Mouse (Mus musculus) heart, postnatal 14 days (tissue): ENCODE data around the gene Olfr482. TPM values are rescaled to one million over a fixed set of nuclear protein-coding genes. Genes with fewer than 3 reads are reported as not detected.

Experiments
- DNase-seq, 2 experiments: peaks; one replicate each; pipeline ENCODE4 v3.0.0; 2021 to 2022
- intact Hi-C: fragments of 180-260 bp; cut with DNase I; formaldehyde crosslinking; loops from one replicate; pipeline ENCODE4 v1.15.1; 2025
- long read RNA-seq, 2 experiments: library from polyadenylated mRNA; stranded (forward); transcript quantifications; one replicate each; pipeline ENCODE4 v2.0.0; 2021
- total RNA-seq, 2 experiments: library from RNA; stranded (reverse); gene quantifications; 2 replicates each; pipeline ENCODE4 v1.2.3; 2021

Gene Olfr482
- total RNA-seq, result under 1 TPM; 0.59 to 0.81 TPM
- long read RNA-seq, experiment 1, result 0 reads
- long read RNA-seq, experiment 2, result 0 reads

DNA sequence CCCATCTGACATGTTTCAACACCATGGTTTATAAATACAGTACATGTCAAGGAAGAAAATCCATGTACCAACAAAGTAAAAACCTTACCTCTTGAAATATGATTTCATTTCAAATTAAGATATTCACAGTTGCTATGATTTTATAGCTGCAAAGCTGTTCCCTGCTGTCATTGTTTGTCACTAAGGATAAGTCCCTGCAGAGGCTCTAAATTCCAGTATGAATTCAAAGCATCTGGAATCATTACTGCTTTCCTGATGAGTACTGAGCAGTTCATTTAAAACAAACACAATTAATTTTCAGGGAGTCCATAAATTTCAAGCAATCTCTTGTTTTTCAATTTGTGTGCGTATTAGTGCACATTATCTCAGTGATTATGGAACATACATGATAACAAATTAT lies at the start of gene Olfr482:
Olfr482 (minus strand) TSS at position 101 of the 400 bp plus-strand sequence.
- no peak for DNase-seq
- intact Hi-C loops, result no loop called here

- no peak for DNase-seq
- intact Hi-C loops, result no loop called here
Observed at GRCm38 (mm10) chr7:108127349-108127748, 30.0 kb upstream of the Olfr482 start, which contains the start of gene Olfr484. Gene Olfr484 (minus strand): TSS chr7:108127449.

- intact Hi-C loops, result no loop called here
- DNase-seq, result no peak
Observed at GRCm38 (mm10) chr7:108121416-108121815, 24.0 kb upstream of the Olfr482 start.

DNA sequence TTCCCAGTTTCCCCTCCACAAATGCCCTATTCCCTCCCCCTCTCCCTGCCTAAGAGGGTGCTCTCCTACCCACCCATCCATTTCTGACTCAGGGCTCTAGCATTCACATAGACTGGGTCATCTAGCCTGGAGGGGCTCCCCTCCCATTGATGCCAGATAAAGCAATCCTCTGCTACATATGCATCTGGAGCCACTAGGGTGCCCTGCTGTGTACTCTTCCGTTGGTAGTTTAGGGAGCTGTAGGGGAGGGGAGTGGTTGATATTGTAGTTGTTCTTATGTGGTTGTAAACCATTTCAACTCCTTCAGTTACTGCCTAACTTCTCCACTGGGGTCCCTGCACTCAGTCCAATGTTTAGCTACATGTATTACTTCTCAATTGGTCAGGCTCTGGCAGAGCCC lies 23.3 kb upstream of the Olfr482 start:
- DNase-seq, result no peak
- intact Hi-C loops, result no loop called here

DNA sequence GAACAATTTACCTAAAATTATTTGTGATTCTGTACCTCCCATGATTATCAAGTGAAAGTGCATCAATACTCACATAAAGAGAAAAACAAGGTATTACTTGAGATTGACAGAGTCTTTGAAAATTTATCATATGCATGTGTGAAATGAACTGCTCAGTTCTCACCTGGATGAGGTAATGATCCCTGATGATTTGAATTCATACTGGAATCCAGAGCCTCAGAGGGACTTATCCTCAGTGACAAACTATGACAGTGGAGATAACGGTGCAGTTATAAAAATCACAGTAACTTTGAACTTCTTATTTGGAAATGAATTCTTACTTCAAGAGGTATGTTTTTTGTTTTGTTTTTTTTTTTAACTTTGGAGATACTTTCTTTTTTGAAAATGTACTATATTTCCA lies 3.2 kb upstream of the Olfr482 start, which contains the start of gene Olfr483:
Olfr483 (plus strand) TSS at position 301 of the 400 bp plus-strand sequence.
- no peak for DNase-seq
- intact Hi-C loops, result no loop called here

- intact Hi-C loops, result no loop called here
- DNase-seq, result no peak
Observed at GRCm38 (mm10) chr7:108079555-108079954, 17.8 kb downstream of the Olfr482 start, which contains the start of gene Olfr481. Gene Olfr481 (plus strand): TSS chr7:108079855.

- intact Hi-C loops, result no loop called here
- no peak for DNase-seq
Observed at GRCm38 (mm10) chr7:108067246-108067645, 30.1 kb downstream of the Olfr482 start, which contains the start of gene Olfr480. Gene Olfr480 (minus strand): TSS chr7:108067346.

- intact Hi-C loops, result no loop called here
- DNase-seq, result no peak
Observed at GRCm38 (mm10) chr7:108050393-108050792, 47.0 kb downstream of the Olfr482 start, which contains the start of gene Olfr479. Gene Olfr479 (plus strand): TSS chr7:108050693.

Other genes starting within 250 kb of the Olfr482 start
- not detected for gene Olfr472, start 199.7 kb downstream of the Olfr482 start, total RNA-seq
- gene Olfr473, start 167.1 kb downstream of the Olfr482 start, total RNA-seq, result not detected
- gene Olfr474, start 142.9 kb downstream of the Olfr482 start, total RNA-seq, result not detected
- not detected for gene Olfr476, start 132.8 kb downstream of the Olfr482 start, total RNA-seq
- not detected for gene Olfr477, start 110.9 kb downstream of the Olfr482 start, total RNA-seq
- gene Olfr478, start 63.6 kb downstream of the Olfr482 start, total RNA-seq, result not detected
- not detected for gene Olfr479, start 46.9 kb downstream of the Olfr482 start, total RNA-seq
- gene Olfr480, start 30.2 kb downstream of the Olfr482 start, total RNA-seq, result not detected
- gene Olfr481, start 17.7 kb downstream of the Olfr482 start, total RNA-seq, result not detected
- not detected for gene Olfr483, start 3.3 kb upstream of the Olfr482 start, total RNA-seq
- not detected for gene Olfr484, start 29.9 kb upstream of the Olfr482 start, total RNA-seq
- gene Olfr485, start 62.3 kb upstream of the Olfr482 start, total RNA-seq, result not detected
- not detected for gene Olfr486, start 75.2 kb upstream of the Olfr482 start, total RNA-seq
- gene Olfr487, start 117.0 kb upstream of the Olfr482 start, total RNA-seq, result not detected
- gene Olfr488, start 160.8 kb upstream of the Olfr482 start, total RNA-seq, result not detected
- not detected for gene Olfr490, start 191.3 kb upstream of the Olfr482 start, total RNA-seq
- not detected for gene Olfr491, start 215.9 kb upstream of the Olfr482 start, total RNA-seq
- not detected for gene Olfr492, start 226.1 kb upstream of the Olfr482 start, total RNA-seq
- not detected for gene Olfr493, start 249.4 kb upstream of the Olfr482 start, total RNA-seq